Mouse (Mus musculus) natural killer cell, adult 2 months (primary cell): ENCODE data around the gene Trpm4.
"Not testable (repeated sequence)": the region's sequence is repeated elsewhere in the genome, so short reads cannot be mapped to it uniquely, and the experiment has no call there.

Experiments used
- DNase-seq, 2 experiments: peaks; one replicate each; pipeline ENCODE4 v3.0.0; 2022; ENCODE audit warnings: low spot score in 2 of 2

Trpm4 gene

DNA sequence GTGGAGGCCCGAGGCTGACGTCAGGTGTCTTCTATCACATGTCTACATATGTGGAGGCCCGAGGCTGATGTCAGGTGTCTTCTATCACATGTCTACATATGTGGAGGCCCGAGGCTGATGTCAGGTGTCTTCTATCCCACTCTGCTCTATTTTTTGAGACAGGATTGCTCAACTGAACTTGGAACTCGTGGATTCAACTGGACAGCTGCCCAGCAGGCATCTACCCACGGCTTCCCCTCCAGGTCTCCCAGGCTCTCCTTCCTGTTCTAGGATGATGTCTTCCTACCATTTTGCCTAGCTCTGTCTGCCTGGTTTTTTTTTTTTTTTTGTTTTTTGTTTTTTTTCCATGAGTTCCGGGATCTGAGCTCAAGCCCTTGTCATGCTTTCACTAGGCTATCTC lies 77.8 kb downstream of the Trpm4 start:
- DNase-seq: not testable (repeated sequence)

DNA sequence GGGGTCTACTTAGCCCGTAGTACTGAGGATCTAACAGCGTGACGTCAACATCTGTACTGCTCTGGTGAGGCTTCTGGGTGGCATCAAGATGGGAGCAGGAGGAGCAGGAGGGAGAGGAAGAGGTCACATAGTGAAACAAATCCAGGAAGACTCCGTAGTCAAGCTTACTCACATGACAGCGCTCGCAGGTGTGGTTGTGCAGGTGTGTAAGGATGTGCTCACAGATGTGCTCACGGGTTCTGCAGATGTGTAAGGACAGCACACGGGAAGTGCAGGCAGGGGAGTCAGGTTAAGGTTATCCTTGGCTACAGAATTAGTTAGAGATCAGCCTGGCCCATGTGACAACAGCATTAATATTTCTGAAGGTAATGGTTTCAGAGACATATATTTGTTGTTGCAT lies 79.8 kb downstream of the Trpm4 start:
- DNase-seq: no peak
